Mouse (Mus musculus) testis, postnatal 14 days (tissue): ENCODE results near the gene Pofut2.
A peak's percentile ranks its signal among the peaks of the same experiment; 100 is the strongest.

ENCODE experiments used
- DNase-seq: peaks from one replicate; pipeline ENCODE4 v3.0.0; 2021; ENCODE audit warnings: low spot score

Gene Pofut2

GRCm38 (mm10) chr10:77258704-77259621 lies at the start of gene Pofut2:
Gene Pofut2, plus strand, starts transcription at chr10:77259218.
- peak; percentile 96 for DNase-seq

- DNase-seq: no peak
Measured at GRCm38 (mm10) chr10:77209261-77209660, 49.8 kb upstream of the Pofut2 start.

GRCm38 (mm10) chr10:77210666-77211065 lies 48.4 kb upstream of the Pofut2 start:
- DNase-seq: no peak

- peak; percentile 45 for DNase-seq
Measured at GRCm38 (mm10) chr10:77211116-77211570, 47.9 kb upstream of the Pofut2 start.

GRCm38 (mm10) chr10:77212354-77213120 lies 46.5 kb upstream of the Pofut2 start:
- DNase-seq: no peak

- no peak for DNase-seq
Measured at GRCm38 (mm10) chr10:77213483-77213882, 45.5 kb upstream of the Pofut2 start.

- DNase-seq: no peak
Measured at GRCm38 (mm10) chr10:77214586-77214985, 44.4 kb upstream of the Pofut2 start.

- DNase-seq: no peak
Measured at GRCm38 (mm10) chr10:77215641-77216040, 43.4 kb upstream of the Pofut2 start.

- DNase-seq: no peak
Measured at GRCm38 (mm10) chr10:77216313-77216712, 42.7 kb upstream of the Pofut2 start.

GRCm38 (mm10) chr10:77217155-77217731 lies 41.8 kb upstream of the Pofut2 start:
- no peak for DNase-seq

- no peak for DNase-seq
Measured at GRCm38 (mm10) chr10:77218059-77218458, 41.0 kb upstream of the Pofut2 start.

- DNase-seq: no peak
Measured at GRCm38 (mm10) chr10:77219411-77220025, 39.5 kb upstream of the Pofut2 start.

GRCm38 (mm10) chr10:77221108-77221507 lies 37.9 kb upstream of the Pofut2 start:
- peak; percentile 40 for DNase-seq

- no peak for DNase-seq
Measured at GRCm38 (mm10) chr10:77222963-77223552, 36.0 kb upstream of the Pofut2 start.

GRCm38 (mm10) chr10:77224390-77224789 lies 34.6 kb upstream of the Pofut2 start:
- no peak for DNase-seq

- DNase-seq: no peak
Measured at GRCm38 (mm10) chr10:77225414-77225813, 33.6 kb upstream of the Pofut2 start.

- DNase-seq: no peak
Measured at GRCm38 (mm10) chr10:77225995-77226688, 32.9 kb upstream of the Pofut2 start.

- no peak for DNase-seq
Measured at GRCm38 (mm10) chr10:77226691-77227367, 32.2 kb upstream of the Pofut2 start.

GRCm38 (mm10) chr10:77227368-77227723 lies 31.7 kb upstream of the Pofut2 start:
- no peak for DNase-seq
